Mouse (Mus musculus) urinary bladder, adult 2 months (tissue): ENCODE results near the gene Txnrd1. TPM values are rescaled to one million over a fixed set of nuclear protein-coding genes. Genes with fewer than 3 reads are reported as not detected.

Experiments
- DNase-seq: peaks from one replicate; pipeline ENCODE4 v3.0.0; 2022; ENCODE audit warnings: low spot score
- polyA plus RNA-seq: library from polyadenylated mRNA; depleted of rRNA; stranded (reverse); fragments of >200 nt; gene quantifications from 2 replicates; pipeline ENCODE4 v1.2.3, GENCODE M21; 2012; rRNA removed

Txnrd1 gene
- polyA plus RNA-seq, 1 experiment = 59.4 TPM

DNA sequence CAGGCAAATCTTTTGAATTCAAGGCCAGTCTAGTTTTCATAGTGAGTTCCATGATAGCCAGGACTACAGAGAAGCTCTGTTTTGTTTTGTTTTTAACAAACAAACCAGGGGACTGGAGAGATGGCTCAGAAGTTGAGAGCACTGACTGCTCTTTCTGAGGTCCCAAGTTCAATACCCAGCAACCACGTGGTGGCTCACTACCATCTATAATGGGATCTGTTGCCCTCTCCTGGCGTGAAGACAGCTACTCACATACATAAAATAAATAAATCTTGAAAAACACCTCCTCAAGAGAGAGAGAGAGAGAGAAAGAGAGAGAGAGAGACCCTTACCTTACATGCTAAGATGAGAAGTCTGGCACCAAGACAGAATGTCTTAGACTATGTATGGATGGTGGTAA lies 84.9 kb downstream of the Txnrd1 start:
- DNase-seq = no peak

GRCm38 (mm10) chr10:82919404-82919980 lies 85.7 kb downstream of the Txnrd1 start:
- DNase-seq = no peak

DNA sequence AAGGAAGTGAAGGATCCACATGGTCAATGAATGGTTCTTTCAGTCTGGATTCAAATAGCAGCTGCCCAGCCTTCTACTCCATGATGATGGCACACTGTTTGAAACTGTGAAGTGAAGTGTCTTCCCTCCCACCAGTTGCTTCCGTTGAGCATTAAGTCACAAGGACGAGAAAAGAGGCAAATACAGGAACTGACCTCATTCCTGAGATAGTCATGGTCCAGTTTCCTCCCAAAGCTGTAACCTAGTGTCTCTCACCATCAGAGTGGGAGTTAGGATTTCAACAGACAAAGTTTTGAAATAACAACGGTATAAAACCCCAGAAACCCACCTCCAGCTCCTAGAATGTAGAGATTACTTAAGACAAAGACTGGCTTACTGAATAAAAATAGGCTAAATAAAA lies 89.8 kb downstream of the Txnrd1 start:
- no peak for DNase-seq

DNA sequence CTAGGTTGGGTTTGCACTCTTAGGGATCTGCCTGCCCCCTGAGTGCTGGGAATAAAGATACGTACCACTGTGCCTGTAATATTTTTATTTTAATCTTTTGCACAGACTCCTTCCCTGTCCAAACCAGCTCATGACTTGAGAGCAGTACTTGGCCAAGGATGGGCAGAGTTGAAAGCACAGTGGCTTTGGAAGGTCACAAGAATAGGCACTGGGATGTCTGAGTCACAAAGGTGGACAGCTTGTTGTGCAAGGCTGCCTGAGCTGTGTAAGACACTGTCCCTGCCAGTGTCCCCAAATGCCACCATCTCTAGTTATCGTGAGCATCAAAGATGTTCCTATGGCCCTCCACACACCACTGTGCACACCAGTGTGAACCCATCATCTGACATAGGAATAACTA lies 91.0 kb downstream of the Txnrd1 start:
- DNase-seq = no peak

GRCm38 (mm10) chr10:82925624-82926023 lies 91.9 kb downstream of the Txnrd1 start:
- no peak for DNase-seq

- DNase-seq = no peak
These were observed 101.4 kb downstream of the Txnrd1 start for GRCm38 (mm10) chr10:82935018-82935633.

DNA sequence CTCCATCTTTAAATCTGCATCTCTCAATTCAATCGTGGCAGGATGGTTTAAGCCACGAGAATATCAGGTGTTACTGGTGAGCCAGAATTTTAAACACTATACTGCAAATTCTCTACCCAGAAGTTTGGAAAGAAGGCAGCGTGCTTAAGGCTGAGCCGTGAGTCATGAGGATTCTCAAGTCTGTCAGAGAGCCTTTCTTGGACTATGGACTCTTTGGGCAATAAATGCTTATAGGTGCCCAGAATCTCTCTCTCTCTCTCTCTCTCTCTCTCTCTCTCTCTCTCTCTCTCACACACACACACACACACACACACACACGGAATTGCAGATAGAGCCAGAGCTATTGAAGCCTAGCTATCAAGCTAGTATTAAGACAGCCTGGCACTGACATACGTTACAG lies 102.0 kb downstream of the Txnrd1 start:
- DNase-seq = no peak

Other genes starting within 250 kb of the Txnrd1 start
- gene 1190007I07Rik, start 210.7 kb upstream of the Txnrd1 start, polyA plus RNA-seq = 26.1 and 38.6 TPM in 2 replicates
- 32.9 and 33.5 TPM in 2 replicates for gene Tdg, start 204.1 kb upstream of the Txnrd1 start, polyA plus RNA-seq
- gene Glt8d2, start 143.3 kb upstream of the Txnrd1 start, polyA plus RNA-seq = 20.3 and 25.3 TPM in 2 replicates
- gene Hcfc2, start 137.8 kb upstream of the Txnrd1 start, polyA plus RNA-seq = 19.9 and 21.6 TPM in 2 replicates
- gene Nfyb, start 69.8 kb upstream of the Txnrd1 start, polyA plus RNA-seq = 23.2 and 24.1 TPM in 2 replicates
- 0.22 and 0.77 TPM in 2 replicates for gene Eid3, start 32.7 kb downstream of the Txnrd1 start, polyA plus RNA-seq
- 6.1 and 8.2 TPM in 2 replicates for gene Chst11, start 151.5 kb downstream of the Txnrd1 start, polyA plus RNA-seq